Mouse (Mus musculus) MEL (cell line): Measurements from ENCODE around the gene Vti1a.

Experiments
- BHLHE40 ChIP-seq: IDR thresholded peaks from 2 replicates; pipeline ENCODE4 v1.6.1; 2012; ENCODE audit warnings: low read depth, mild to moderate bottlenecking, inconsistent platforms, low read length, improper control_type of control experiment, borderline replicate concordance
- CTCF ChIP-seq, 3 experiments: IDR thresholded peaks in 2 of 3; conservative IDR thresholded peaks in 1 of 3; 2 replicates each; pipeline ENCODE4 v1.5.1; 2011 to 2012; ENCODE audit warnings: low read length in 3 of 3, low read depth in 2 of 3, mild to moderate bottlenecking in 2 of 3, improper control_type of control experiment in 1 of 3, inconsistent platforms in 1 of 3, mixed read lengths in 1 of 3, moderate library complexity in 1 of 3; ENCODE audit not compliant: control insufficient read depth in 1 of 3, insufficient read depth in 1 of 3, poor library complexity in 1 of 3, severe bottlenecking in 1 of 3
- MAX ChIP-seq: IDR thresholded peaks from 2 replicates; pipeline ENCODE4 v1.6.1; 2011; ENCODE audit warnings: low read length, improper control_type of control experiment
- MEF2A ChIP-seq: IDR thresholded peaks from 2 replicates; pipeline ENCODE4 v1.6.1; 2014; ENCODE audit warnings: low read depth, mild to moderate bottlenecking, inconsistent platforms, low read length, improper control_type of control experiment; ENCODE audit not compliant: poor library complexity, insufficient replicate concordance, severe bottlenecking; ENCODE audit errors: extremely low read depth
- POLR2A ChIP-seq, 2 experiments: IDR thresholded peaks; 2 replicates each; pipeline ENCODE4 v1.6.1; 2011 to 2012; ENCODE audit warnings: low read length in 2 of 2, mild to moderate bottlenecking in 2 of 2, control low read depth in 1 of 2, improper control_type of control experiment in 1 of 2, low read depth in 1 of 2, moderate library complexity in 1 of 2; ENCODE audit not compliant: control insufficient read depth in 1 of 2, insufficient read depth in 1 of 2, poor library complexity in 1 of 2
- TBP ChIP-seq: IDR thresholded peaks from 2 replicates; pipeline ENCODE4 v1.8.0; 2011; ENCODE audit warnings: low read depth, low read length, improper control_type of control experiment

DNA sequence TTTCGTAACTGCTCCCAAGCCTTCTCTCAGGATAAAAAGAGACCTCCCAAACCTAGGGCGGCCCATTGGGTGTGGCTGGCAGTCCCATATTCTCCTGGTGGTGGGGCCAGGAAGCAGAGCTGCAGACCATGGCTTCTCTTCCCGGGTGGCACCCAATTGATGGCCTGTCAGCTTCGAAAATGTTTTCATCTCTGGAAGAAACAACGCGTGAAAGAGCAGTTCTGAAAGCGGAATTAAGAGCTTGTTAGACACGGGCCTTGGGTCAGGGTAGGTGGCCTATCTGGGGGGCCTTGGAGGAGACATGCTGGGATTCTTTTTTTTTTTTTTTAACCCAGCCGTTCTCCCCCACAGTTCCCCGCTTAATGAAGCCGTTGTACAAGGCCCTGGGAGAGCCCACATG, 326.3 kb downstream of the Vti1a start:
- TF ChIP-seq CTCF (IDR thresholded peaks at IDR 0.05 in 2 of 3, conservative IDR thresholded peaks at IDR 0.05 in 1 of 3; ENCODE audit: control insufficient read depth in 1 of 3, insufficient read depth in 1 of 3, low read depth in 2 of 3, low read length in 3 of 3, poor library complexity in 1 of 3, severe bottlenecking in 1 of 3), result no peak
- TF ChIP-seq MAX, result no peak
- no peak for TF ChIP-seq POLR2A (IDR thresholded peaks at IDR 0.05; ENCODE audit: control insufficient read depth in 1 of 2, insufficient read depth in 1 of 2, low read depth in 1 of 2, low read length in 2 of 2, poor library complexity in 1 of 2)
- no peak for TF ChIP-seq MEF2A
- TF ChIP-seq TBP, result no peak
- no peak for TF ChIP-seq BHLHE40
